Mouse (Mus musculus) lung, postnatal 0 days (tissue): ENCODE measurements around the gene Grb10.

Experiments
- CTCF ChIP-seq: IDR thresholded peaks from 2 replicates; pipeline ENCODE4 v1.5.1; 2016; ENCODE audit warnings: antibody characterized with exemption, mild to moderate bottlenecking
- EP300 ChIP-seq: IDR thresholded peaks from 2 replicates; pipeline ENCODE4 v1.6.1; 2016; ENCODE audit warnings: antibody characterized with exemption, mild to moderate bottlenecking, control low read depth

GRCm38 (mm10) chr11:11892993-11893602 lies 145.4 kb downstream of the Grb10 start:
- TF ChIP-seq CTCF (no peak), EP300 (no peak)
